Mouse (Mus musculus) CH12.LX (cell line): ENCODE data around the gene Focad.

Source experiments
- BHLHE40 ChIP-seq: IDR thresholded peaks from 2 replicates; pipeline ENCODE4 v1.6.1; 2011; ENCODE audit warnings: mild to moderate bottlenecking, low read depth, low read length, improper control_type of control experiment
- CHD2 ChIP-seq: IDR thresholded peaks from 2 replicates; pipeline ENCODE4 v1.6.1; 2011; ENCODE audit warnings: low read length, improper control_type of control experiment
- CTCF ChIP-seq, 2 experiments: IDR thresholded peaks in 1 of 2; conservative IDR thresholded peaks in 1 of 2; 2 replicates each; pipeline ENCODE4 v1.5.1; 2011 to 2012; ENCODE audit warnings: low read depth in 2 of 2, low read length in 2 of 2, improper control_type of control experiment in 1 of 2, inconsistent platforms in 1 of 2, mild to moderate bottlenecking in 1 of 2, moderate library complexity in 1 of 2
- ELF1 ChIP-seq: IDR thresholded peaks from 2 replicates; pipeline ENCODE4 v1.6.1; 2014; ENCODE audit warnings: low read depth, mild to moderate bottlenecking, inconsistent platforms, low read length, improper control_type of control experiment
- POLR2A ChIP-seq: IDR thresholded peaks from 2 replicates; pipeline ENCODE4 v1.6.1; 2011; ENCODE audit warnings: low read depth, mild to moderate bottlenecking, improper control_type of control experiment, low read length
- RCOR1 ChIP-seq: conservative IDR thresholded peaks from 2 replicates; pipeline ENCODE4 v1.6.1; 2012; ENCODE audit warnings: low read depth, mild to moderate bottlenecking, inconsistent platforms, low read length, improper control_type of control experiment
- ZMIZ1 ChIP-seq: IDR thresholded peaks from 2 replicates; pipeline ENCODE4 v1.6.1; 2012; ENCODE audit warnings: low read depth, mild to moderate bottlenecking, inconsistent platforms, low read length, improper control_type of control experiment

DNA sequence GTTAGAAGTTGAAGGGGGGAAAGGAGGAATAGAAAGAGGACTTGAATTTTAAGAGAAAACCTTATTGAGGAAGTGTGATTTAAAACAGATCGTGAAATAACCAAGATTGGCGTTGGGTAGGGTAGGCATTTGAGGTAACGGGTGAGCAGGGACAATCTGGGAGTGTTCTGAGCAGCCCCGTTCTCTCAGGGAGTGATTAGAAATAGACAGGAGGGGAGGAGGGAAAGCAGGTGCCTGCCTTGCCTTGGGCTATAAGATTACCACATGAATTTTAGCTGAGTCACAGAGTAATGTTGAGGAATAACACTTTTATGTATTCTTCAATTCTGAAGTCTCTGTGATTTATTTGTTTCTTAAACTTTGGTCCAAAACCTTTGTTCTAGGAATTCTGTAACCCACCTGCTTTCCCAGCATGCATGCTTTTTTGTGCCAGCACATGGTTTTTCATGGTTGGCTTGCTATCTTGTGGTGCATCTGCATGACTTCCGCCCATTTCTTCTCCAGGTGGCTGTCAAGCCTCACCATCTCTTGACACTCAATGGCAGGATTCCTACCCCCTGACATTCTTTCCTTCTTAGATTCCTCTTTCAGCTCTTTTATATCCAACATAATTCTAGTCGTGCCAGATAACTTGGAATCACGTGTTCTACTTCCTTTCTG is 176.1 kb downstream of the Focad start:
- TF ChIP-seq CTCF (conservative IDR thresholded peaks at IDR 0.05 in 1 of 2, IDR thresholded peaks at IDR 0.05 in 1 of 2; ENCODE audit: low read depth in 2 of 2, low read length in 2 of 2), result no peak
- no peak for TF ChIP-seq ELF1
- no peak for TF ChIP-seq RCOR1
- TF ChIP-seq POLR2A, result no peak
- no peak for TF ChIP-seq CHD2
- TF ChIP-seq ZMIZ1, result no peak
- TF ChIP-seq BHLHE40, result no peak
